Mouse (Mus musculus) liver, embryonic 14.5 days (tissue): ENCODE measurements around the gene Wasf2. TPM values are rescaled to one million over a fixed set of nuclear protein-coding genes. Genes with fewer than 3 reads are reported as not detected.

Experiments
- ATAC-seq: fragments of 200-750 bp; cut with Nextera tagmentation; 2 replicates; pipeline ENCODE4 v1.8.0; 2017; ENCODE audit warnings: moderate number of reproducible peaks, mild to moderate bottlenecking, moderate library complexity; ENCODE audit not compliant: insufficient read depth
- DNase-seq, 3 experiments: peaks; one replicate each; pipeline ENCODE4 v3.0.0-alpha.2; 2012 to 2013; ENCODE audit warnings: low read depth in 3 of 3, low spot score in 3 of 3
- H3K27ac ChIP-seq: fragments of 300-500 bp; sonication (generic); 2 replicates; pipeline ENCODE4 v1.5.1; 2014; ENCODE audit warnings: moderate library complexity, mild to moderate bottlenecking, control low read depth, inconsistent platforms
- H3K27me3 ChIP-seq: fragments of 300-500 bp; sonication (generic); 2 replicates; pipeline ENCODE4 v1.6.1; 2014; ENCODE audit warnings: mild to moderate bottlenecking, low read length, moderate library complexity; ENCODE audit not compliant: control insufficient read depth, insufficient read depth
- H3K36me3 ChIP-seq: fragments of 300-500 bp; sonication (generic); replicated peaks from 2 replicates; pipeline ENCODE4 v1.6.1; 2014; ENCODE audit warnings: low read depth; ENCODE audit not compliant: control insufficient read depth, insufficient read depth
- H3K4me1 ChIP-seq, 2 experiments: fragments of 200-500 bp in 1 of 2; fragments of 300-500 bp in 1 of 2; sonication (generic) in 1 of 2; replicated peaks; 2 replicates each; pipeline ENCODE4 v1.6.1; 2012 to 2014; ENCODE audit warnings: antibody characterized with exemption in 1 of 2, inconsistent platforms in 1 of 2, low read length in 1 of 2; ENCODE audit not compliant: control insufficient read depth in 2 of 2, insufficient read depth in 2 of 2
- H3K4me2 ChIP-seq: fragments of 300-500 bp; sonication (generic); 2 replicates; pipeline ENCODE4 v1.6.1; 2014; ENCODE audit warnings: low read depth, mild to moderate bottlenecking, control low read depth, moderate library complexity
- H3K4me3 ChIP-seq, 2 experiments: fragments of 200-500 bp in 1 of 2; fragments of 300-500 bp in 1 of 2; sonication (generic) in 1 of 2; 2 replicates each; pipeline ENCODE4 v1.5.1; 2012 to 2014; ENCODE audit warnings: low read depth in 2 of 2, low read length in 2 of 2, mild to moderate bottlenecking in 2 of 2, control low read depth in 1 of 2, inconsistent platforms in 1 of 2, moderate library complexity in 1 of 2; ENCODE audit not compliant: insufficient read depth in 1 of 2
- H3K9ac ChIP-seq: fragments of 300-500 bp; sonication (generic); replicated peaks from 2 replicates; pipeline ENCODE4 v1.6.1; 2014; ENCODE audit warnings: mild to moderate bottlenecking, control low read depth, moderate library complexity
- H3K9me3 ChIP-seq: fragments of 300-500 bp; sonication (generic); 2 replicates; pipeline ENCODE4 v1.6.1; 2016; ENCODE audit warnings: low read length, mixed read lengths; ENCODE audit not compliant: control insufficient read depth
- CTCF ChIP-seq: IDR thresholded peaks from 2 replicates; pipeline ENCODE4 v1.5.1; 2016; ENCODE audit warnings: antibody characterized with exemption, low read depth, control low read depth
- EP300 ChIP-seq: IDR thresholded peaks from 2 replicates; pipeline ENCODE4 v1.6.1; 2016; ENCODE audit warnings: antibody characterized with exemption, low read depth
- WGBS: fragments of 180-500 bp; shearing (Covaris S2); extraction: QIAGEN DNeasy Blood & Tissue Kit; methylation state at CpG from one replicate; pipeline ENCODE4 v1.1.7; 2014; ENCODE audit not compliant: insufficient replicate concordance; 5-methylcytosine and 5-hydroxymethylcytosine counted together
- polyA plus RNA-seq, 2 experiments: library from polyadenylated mRNA; depleted of rRNA in 1 of 2; stranded (reverse) in 1 of 2; unstranded in 1 of 2; fragments of >200 nt; fragmentation: Nextera tagmentation in 1 of 2; extraction: Ambion mirVana in 1 of 2; gene quantifications; 2 replicates each; pipeline versions ENCODE4 v1.2.1 to v1.2.3; 2012 to 2014

The Wasf2 gene
- polyA plus RNA-seq, 2 experiments: 11.4 to 31.4 TPM

DNA sequence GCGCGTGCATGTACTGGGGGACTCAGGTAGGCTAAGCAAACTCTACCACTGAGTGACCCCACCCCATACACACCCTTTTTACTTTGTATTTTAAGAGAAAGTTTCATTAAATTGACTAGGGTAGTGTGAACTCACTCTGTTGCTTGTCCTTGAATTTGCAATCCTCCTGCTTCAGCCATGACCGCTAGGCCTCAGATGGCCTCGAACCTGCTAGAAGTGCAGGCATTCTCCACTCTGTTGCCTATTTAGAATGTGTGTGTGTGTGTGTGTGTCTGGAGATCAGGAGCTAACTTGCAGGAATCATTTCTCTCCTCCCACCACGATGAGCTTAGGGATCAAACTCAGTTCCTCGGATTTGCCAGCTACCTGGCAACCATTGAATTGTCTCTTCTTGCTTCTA lies 10.7 kb upstream of the Wasf2 start:
- ATAC-seq (no peak), DNase-seq (no peak)
- TF ChIP-seq CTCF (no peak), EP300 (no peak)
- H3K36me3 ChIP-seq: no peaks in the 10 kb centered on the region
- peaks cover 0 to 9% of the 10 kb centered on the region in 2 experiments; a peak in 2 of 4 replicates for H3K4me1 ChIP-seq
- H3K27ac ChIP-seq: no peak overlapping the region
- H3K27me3 ChIP-seq: no peaks in the 10 kb centered on the region
- WGBS: 77% methylated on average over 6 of the region's 6 CpGs
- no peak overlapping the region for H3K9ac ChIP-seq
- no peak overlapping the region for H3K4me3 ChIP-seq
- no peak overlapping the region for H3K4me2 ChIP-seq
- H3K9me3 ChIP-seq: no peaks in the 10 kb centered on the region; the same call in 1 of the 2 replicates

DNA sequence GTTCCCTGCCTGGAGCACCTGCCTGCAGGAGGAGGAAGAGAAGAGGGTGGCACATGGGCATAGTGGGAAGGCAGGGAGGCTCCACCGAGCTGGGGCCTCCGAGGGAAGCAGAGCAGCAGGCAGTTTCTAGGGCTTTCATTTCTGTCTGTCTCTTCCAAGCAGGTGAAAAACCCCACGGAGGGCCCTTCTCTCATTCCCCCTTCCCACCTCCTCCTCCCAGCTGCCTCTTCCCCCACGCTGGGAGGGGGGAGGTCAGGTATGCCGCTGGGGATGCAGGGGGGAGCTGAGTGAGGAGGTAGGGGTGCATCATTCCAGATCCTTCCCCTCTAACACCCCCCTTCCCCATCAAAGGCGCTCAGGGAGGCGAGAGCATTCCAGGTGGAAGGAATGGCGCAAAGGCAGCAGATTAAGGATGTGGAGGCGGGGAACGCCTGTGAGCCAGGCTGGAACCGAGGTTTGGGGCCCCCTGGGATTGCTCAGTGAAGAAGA lies 9.4 kb upstream of the Wasf2 start:
- Histone ChIP-seq H3K4me3 (no peak overlapping the region), H3K36me3 (no peaks in the 10 kb centered on the region), H3K4me2 (no peak overlapping the region), H3K27ac (no peak overlapping the region), H3K4me1 (peaks cover 0 to 9% of the 10 kb centered on the region in 2 experiments; a peak in 2 of 4 replicates), H3K9ac (no peak overlapping the region), H3K27me3 (no peaks in the 10 kb centered on the region), H3K9me3 (no peaks in the 10 kb centered on the region; the same call in 1 of the 2 replicates)
- ATAC-seq: no peak
- no peak for DNase-seq
- 47% methylated on average over 11 of the region's 11 CpGs for WGBS
- no peak for TF ChIP-seq CTCF
- TF ChIP-seq EP300: no peak

DNA sequence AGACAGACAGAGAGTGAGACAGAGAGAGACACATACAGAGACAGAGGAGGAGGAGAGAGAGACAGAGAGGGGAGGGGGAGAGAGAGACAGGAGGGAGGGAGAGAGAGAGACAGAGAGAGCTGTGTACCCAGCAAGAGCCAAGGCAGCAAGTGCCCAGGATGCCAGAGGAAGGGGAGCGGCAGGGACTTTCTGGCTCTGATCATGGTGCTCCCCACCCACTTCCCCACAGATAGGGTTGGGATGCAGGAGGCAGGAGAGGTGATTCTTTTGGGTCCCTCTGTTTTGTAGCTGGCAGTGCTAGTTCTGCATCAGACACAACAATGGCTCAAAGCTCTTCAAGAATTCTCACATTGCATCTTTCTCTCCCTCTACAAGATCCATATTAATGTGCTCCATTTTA lies 8.9 kb upstream of the Wasf2 start:
- WGBS: 62% methylated on average over 1 of the region's 1 CpGs

DNA sequence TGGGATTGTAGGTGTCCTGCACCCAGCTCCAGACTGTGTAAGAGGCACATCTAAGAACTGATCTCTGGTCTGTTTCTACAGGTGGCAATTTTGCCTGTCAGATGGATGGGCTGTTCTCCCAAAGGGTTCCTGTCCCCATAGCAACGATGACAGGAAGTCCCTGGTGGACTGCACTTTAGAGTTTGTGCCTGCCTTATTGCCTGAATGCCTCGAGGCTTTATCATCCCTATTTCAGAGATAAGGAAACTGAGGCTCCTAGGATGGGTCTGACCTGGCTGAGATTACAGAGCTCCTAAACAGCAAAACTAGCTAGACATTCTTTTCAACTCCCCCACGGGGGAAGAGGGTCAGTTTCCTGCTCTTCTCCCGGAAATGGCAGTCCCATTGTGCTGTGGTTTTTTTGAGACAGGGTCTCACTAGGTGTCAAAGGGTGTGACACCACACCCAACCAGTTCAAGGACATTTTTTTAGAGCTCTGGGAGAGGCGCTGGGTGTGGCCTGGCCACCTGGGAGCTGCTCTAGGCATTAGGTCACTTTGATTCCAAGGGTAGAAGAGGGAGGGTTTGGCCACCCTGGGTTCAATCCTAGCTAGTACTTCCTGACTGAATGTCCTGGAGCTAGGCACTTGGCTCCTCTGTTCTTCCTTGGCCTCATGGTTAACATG lies 8.2 kb upstream of the Wasf2 start:
- Histone ChIP-seq H3K9ac (no peak overlapping the region), H3K36me3 (no peaks in the 10 kb centered on the region), H3K4me2 (no peak overlapping the region), H3K4me3 (no peak overlapping the region), H3K9me3 (no peaks in the 10 kb centered on the region; the same call in 1 of the 2 replicates), H3K27ac (no peak overlapping the region), H3K4me1 (peaks cover 0 to 6% of the 10 kb centered on the region in 2 experiments; a peak in 2 of 4 replicates), H3K27me3 (no peaks in the 10 kb centered on the region)
- ATAC-seq: no peak
- no peak for DNase-seq
- TF ChIP-seq CTCF (no peak), EP300 (no peak)
- WGBS: 7% methylated on average over 5 of the region's 5 CpGs

More for the DNA sequence above, 8.9 kb upstream of the Wasf2 start:
- TF ChIP-seq CTCF (no peak), EP300 (no peak)
- DNase-seq (no peak), ATAC-seq (no peak)
- Histone ChIP-seq H3K36me3 (no peaks in the 10 kb centered on the region), H3K27me3 (no peaks in the 10 kb centered on the region), H3K4me1 (peaks cover 0 to 9% of the 10 kb centered on the region in 2 experiments; a peak in 2 of 4 replicates), H3K4me2 (no peak overlapping the region), H3K9ac (no peak overlapping the region), H3K9me3 (no peaks in the 10 kb centered on the region; the same call in 1 of the 2 replicates), H3K4me3 (no peak overlapping the region), H3K27ac (no peak overlapping the region)

DNA sequence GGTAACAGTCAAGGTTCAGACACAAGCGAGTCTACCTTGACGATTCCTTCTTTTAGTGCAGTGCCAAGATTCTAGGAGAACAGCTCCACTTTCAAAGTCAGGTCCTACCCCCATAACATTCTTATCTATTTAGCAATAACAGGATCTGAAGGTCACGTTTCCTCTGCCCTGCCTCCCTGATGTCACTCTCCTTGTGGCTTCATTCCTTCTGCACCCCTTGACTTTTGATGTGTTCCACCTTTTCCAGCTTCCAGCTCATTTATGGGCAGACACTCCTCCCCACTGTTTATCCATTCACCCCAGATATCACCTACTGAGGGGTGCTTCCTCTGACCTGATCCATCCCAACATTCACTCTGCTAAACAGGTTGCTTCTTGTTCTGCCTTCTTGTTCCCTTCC lies 3.2 kb upstream of the Wasf2 start:
- no peaks in the 10 kb centered on the region for H3K27me3 ChIP-seq
- no peaks in the 10 kb centered on the region for H3K36me3 ChIP-seq
- peaks cover 11 to 17% of the 10 kb centered on the region in 2 experiments for H3K4me1 ChIP-seq
- H3K9me3 ChIP-seq: no peaks in the 10 kb centered on the region; the same call in 1 of the 2 replicates
- DNase-seq: no peak
- H3K9ac ChIP-seq: no peak overlapping the region
- H3K27ac ChIP-seq: no peak overlapping the region
- TF ChIP-seq EP300: no peak
- TF ChIP-seq CTCF: no peak
- H3K4me3 ChIP-seq: no peak overlapping the region
- no peak for ATAC-seq
- WGBS: 41% methylated on average over 3 of the region's 3 CpGs
- no peak overlapping the region for H3K4me2 ChIP-seq
